Mouse (Mus musculus): ENCODE measurements around the gene Bach2. TPM values are rescaled to one million over a fixed set of nuclear protein-coding genes. Genes with fewer than 3 reads are reported as not detected.

Bach2 gene
- polyA plus RNA-seq, 1 experiment from 2014 or later: 4.8 TPM

DNA sequence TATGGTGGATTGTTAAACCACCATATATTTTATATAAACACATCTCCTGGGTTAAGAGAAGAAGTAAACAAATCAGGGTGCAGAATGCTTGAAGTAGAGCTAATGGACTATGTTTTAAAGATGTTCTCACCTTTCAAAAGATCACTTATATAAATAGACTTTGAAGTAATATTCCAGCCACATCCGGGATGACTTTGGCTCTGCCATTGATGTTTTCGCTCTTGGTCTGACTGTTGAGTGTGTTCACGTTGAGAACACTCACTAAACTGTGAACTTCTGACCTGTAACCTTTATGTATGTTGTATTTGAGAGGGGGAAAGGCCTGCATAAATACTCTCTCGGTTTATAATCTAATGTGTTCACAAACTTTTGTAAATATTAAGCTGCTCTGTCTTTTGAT lies 20.2 kb upstream of the Bach2 start:
- Histone ChIP-seq H3K4me3 (ENCODE audit: low read depth, low read length) (no peak overlapping the region), H3K9me3 (ENCODE audit: control insufficient read depth, low read length) (no peaks in the 10 kb centered on the region), H3K4me2 (no peak overlapping the region), H3K27me3 (replicated peaks; ENCODE audit: control insufficient read depth, insufficient read depth, low read length) (no peaks in the 10 kb centered on the region; the same call in 1 of the 2 replicates), H3K4me1 (replicated peaks; ENCODE audit: control insufficient read depth, insufficient read depth, low read length) (no peaks in the 10 kb centered on the region), H3K27ac (ENCODE audit: low read depth, low read length) (no peak overlapping the region), H3K36me3 (ENCODE audit: control insufficient read depth, insufficient read depth, low read length) (no peaks in the 10 kb centered on the region), H3K9ac (ENCODE audit: low read depth, low read length) (no peak overlapping the region)
- no peak for ATAC-seq (replicated peaks; ENCODE audit: low FRiP score)
- no peak for DNase-seq (ENCODE audit: low spot score)
- WGBS: 74% methylated on average over 4 of the region's 4 CpGs

- no peaks in the 10 kb centered on the region for H3K36me3 ChIP-seq (ENCODE audit: control insufficient read depth, insufficient read depth, low read length)
- H3K27ac ChIP-seq (ENCODE audit: low read depth, low read length): no peak overlapping the region
- no peaks in the 10 kb centered on the region for H3K9me3 ChIP-seq (ENCODE audit: control insufficient read depth, low read length)
- WGBS: 67% methylated on average over 10 of the region's 10 CpGs
- ATAC-seq (replicated peaks; ENCODE audit: low FRiP score) (no peak), DNase-seq (ENCODE audit: low spot score) (no peak)
- no peaks in the 10 kb centered on the region; the same call in 1 of the 2 replicates for H3K27me3 ChIP-seq (replicated peaks; ENCODE audit: control insufficient read depth, insufficient read depth, low read length)
- H3K9ac ChIP-seq (ENCODE audit: low read depth, low read length): no peak overlapping the region
- no peaks in the 10 kb centered on the region for H3K4me1 ChIP-seq (replicated peaks; ENCODE audit: control insufficient read depth, insufficient read depth, low read length)
- no peak overlapping the region for H3K4me2 ChIP-seq
- H3K4me3 ChIP-seq (ENCODE audit: low read depth, low read length): no peak overlapping the region
Observed at GRCm38 (mm10) chr4:32219428-32220128, 19.0 kb upstream of the Bach2 start.

DNA sequence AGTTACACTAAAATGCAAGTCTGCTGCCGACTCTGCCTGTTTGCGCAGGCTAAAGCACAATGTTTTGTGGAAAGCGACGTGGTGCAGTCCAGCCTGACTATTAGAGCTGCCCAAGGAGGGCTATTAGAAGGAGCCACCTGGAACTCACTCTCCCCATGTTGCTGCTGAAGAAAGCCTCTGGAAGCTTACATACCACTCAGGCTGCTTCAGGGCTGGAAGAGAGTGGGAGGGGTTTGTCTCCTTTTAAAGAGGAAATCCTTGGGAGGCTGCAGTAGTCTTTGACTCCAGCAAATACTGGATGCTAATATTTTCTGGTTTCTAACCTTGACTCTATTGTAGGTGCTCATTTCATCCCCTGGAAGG lies 18.5 kb upstream of the Bach2 start:
- H3K27ac ChIP-seq (ENCODE audit: low read depth, low read length): no peak overlapping the region
- no peaks in the 10 kb centered on the region for H3K9me3 ChIP-seq (ENCODE audit: control insufficient read depth, low read length)

GRCm38 (mm10) chr4:32220961-32221360 lies 17.6 kb upstream of the Bach2 start:
- no peak for DNase-seq (ENCODE audit: low spot score)
- Histone ChIP-seq H3K4me1 (replicated peaks; ENCODE audit: control insufficient read depth, insufficient read depth, low read length) (no peaks in the 10 kb centered on the region), H3K9ac (ENCODE audit: low read depth, low read length) (no peak overlapping the region), H3K27me3 (replicated peaks; ENCODE audit: control insufficient read depth, insufficient read depth, low read length) (no peaks in the 10 kb centered on the region; the same call in none of the 2 replicates), H3K27ac (ENCODE audit: low read depth, low read length) (no peak overlapping the region), H3K36me3 (ENCODE audit: control insufficient read depth, insufficient read depth, low read length) (no peaks in the 10 kb centered on the region), H3K9me3 (ENCODE audit: control insufficient read depth, low read length) (no peaks in the 10 kb centered on the region), H3K4me2 (no peak overlapping the region), H3K4me3 (ENCODE audit: low read depth, low read length) (no peak overlapping the region)
- WGBS: 68% methylated on average over 6 of the region's 6 CpGs
- ATAC-seq (replicated peaks; ENCODE audit: low FRiP score): no peak

More for the DNA sequence above, 18.5 kb upstream of the Bach2 start:
- no peaks in the 10 kb centered on the region for H3K36me3 ChIP-seq (ENCODE audit: control insufficient read depth, insufficient read depth, low read length)
- ATAC-seq (replicated peaks; ENCODE audit: low FRiP score): no peak
- no peaks in the 10 kb centered on the region for H3K4me1 ChIP-seq (replicated peaks; ENCODE audit: control insufficient read depth, insufficient read depth, low read length)
- H3K4me3 ChIP-seq (ENCODE audit: low read depth, low read length): no peak overlapping the region
- no peak for DNase-seq (ENCODE audit: low spot score)
- no peaks in the 10 kb centered on the region; the same call in 1 of the 2 replicates for H3K27me3 ChIP-seq (replicated peaks; ENCODE audit: control insufficient read depth, insufficient read depth, low read length)
- H3K4me2 ChIP-seq: no peak overlapping the region
- no peak overlapping the region for H3K9ac ChIP-seq (ENCODE audit: low read depth, low read length)
- 76% methylated on average over 4 of the region's 4 CpGs for WGBS

- ATAC-seq (replicated peaks; ENCODE audit: low FRiP score): no peak
Observed at GRCm38 (mm10) chr4:32223563-32223962, 15.0 kb upstream of the Bach2 start.

GRCm38 (mm10) chr4:32225191-32225590 lies 13.4 kb upstream of the Bach2 start:
- 90% methylated on average over 2 of the region's 2 CpGs for WGBS
- DNase-seq (ENCODE audit: low spot score) (no peak), ATAC-seq (replicated peaks; ENCODE audit: low FRiP score) (no peak)
- Histone ChIP-seq H3K9ac (ENCODE audit: low read depth, low read length) (no peak overlapping the region), H3K27me3 (replicated peaks; ENCODE audit: control insufficient read depth, insufficient read depth, low read length) (no peaks in the 10 kb centered on the region; the same call in none of the 2 replicates), H3K9me3 (ENCODE audit: control insufficient read depth, low read length) (no peaks in the 10 kb centered on the region), H3K4me3 (ENCODE audit: low read depth, low read length) (no peak overlapping the region), H3K4me1 (replicated peaks; ENCODE audit: control insufficient read depth, insufficient read depth, low read length) (no peaks in the 10 kb centered on the region), H3K36me3 (ENCODE audit: control insufficient read depth, insufficient read depth, low read length) (no peaks in the 10 kb centered on the region), H3K27ac (ENCODE audit: low read depth, low read length) (no peak overlapping the region), H3K4me2 (no peak overlapping the region)

More at GRCm38 (mm10) chr4:32223563-32223962, 15.0 kb upstream of the Bach2 start:
- H3K27ac ChIP-seq (ENCODE audit: low read depth, low read length): no peak overlapping the region
- no peaks in the 10 kb centered on the region for H3K4me1 ChIP-seq (replicated peaks; ENCODE audit: control insufficient read depth, insufficient read depth, low read length)
- H3K9me3 ChIP-seq (ENCODE audit: control insufficient read depth, low read length): no peaks in the 10 kb centered on the region
- no peaks in the 10 kb centered on the region for H3K36me3 ChIP-seq (ENCODE audit: control insufficient read depth, insufficient read depth, low read length)
- no peak overlapping the region for H3K4me2 ChIP-seq
- no peaks in the 10 kb centered on the region; the same call in none of the 2 replicates for H3K27me3 ChIP-seq (replicated peaks; ENCODE audit: control insufficient read depth, insufficient read depth, low read length)
- no peak for DNase-seq (ENCODE audit: low spot score)
- no peak overlapping the region for H3K9ac ChIP-seq (ENCODE audit: low read depth, low read length)
- no peak overlapping the region for H3K4me3 ChIP-seq (ENCODE audit: low read depth, low read length)

DNA sequence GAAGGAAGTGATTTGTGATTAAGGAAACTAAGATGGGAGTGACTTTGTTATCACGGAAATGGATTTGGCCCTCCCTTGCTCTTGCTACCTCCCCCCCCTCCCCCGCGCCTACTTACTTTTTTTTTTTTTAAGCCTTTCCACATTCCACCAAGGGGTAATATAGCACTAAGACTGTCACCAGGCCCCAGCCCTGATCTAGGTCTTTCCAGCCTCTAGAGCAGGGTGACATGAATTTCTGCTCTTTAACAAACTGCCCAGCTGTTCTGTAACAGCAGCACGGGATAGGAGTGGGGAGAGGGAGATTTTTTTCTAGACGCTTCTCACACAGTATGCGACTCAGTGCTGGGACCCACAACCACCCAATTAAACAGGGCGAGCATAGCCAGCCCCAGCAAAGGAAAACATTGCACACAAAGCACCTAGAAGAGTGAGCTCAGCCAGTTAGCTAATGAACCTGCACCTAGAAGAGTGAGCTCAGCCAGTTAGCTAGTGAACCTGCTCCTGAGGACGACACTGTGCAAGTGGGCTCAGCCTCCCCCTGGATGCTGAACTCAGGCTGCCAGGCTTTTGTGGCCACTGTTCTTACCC lies 10.5 kb upstream of the Bach2 start:
- Histone ChIP-seq H3K4me2 (no peak overlapping the region), H3K4me1 (replicated peaks; ENCODE audit: control insufficient read depth, insufficient read depth, low read length) (no peaks in the 10 kb centered on the region), H3K9ac (ENCODE audit: low read depth, low read length) (no peak overlapping the region), H3K27me3 (replicated peaks; ENCODE audit: control insufficient read depth, insufficient read depth, low read length) (no peaks in the 10 kb centered on the region; the same call in 1 of the 2 replicates), H3K9me3 (ENCODE audit: control insufficient read depth, low read length) (no peaks in the 10 kb centered on the region), H3K4me3 (ENCODE audit: low read depth, low read length) (no peak overlapping the region), H3K27ac (ENCODE audit: low read depth, low read length) (no peak overlapping the region), H3K36me3 (ENCODE audit: control insufficient read depth, insufficient read depth, low read length) (no peaks in the 10 kb centered on the region)
- ATAC-seq (replicated peaks; ENCODE audit: low FRiP score): no peak
- no peak for DNase-seq (ENCODE audit: low spot score)
- 56% methylated on average over 8 of the region's 8 CpGs for WGBS

- DNase-seq (ENCODE audit: low spot score): no peak
- Histone ChIP-seq H3K4me2 (no peak overlapping the region), H3K9ac (ENCODE audit: low read depth, low read length) (no peak overlapping the region), H3K27ac (ENCODE audit: low read depth, low read length) (no peak overlapping the region), H3K4me1 (replicated peaks; ENCODE audit: control insufficient read depth, insufficient read depth, low read length) (no peaks in the 10 kb centered on the region), H3K27me3 (replicated peaks; ENCODE audit: control insufficient read depth, insufficient read depth, low read length) (no peaks in the 10 kb centered on the region; the same call in 1 of the 2 replicates), H3K9me3 (ENCODE audit: control insufficient read depth, low read length) (no peaks in the 10 kb centered on the region), H3K4me3 (ENCODE audit: low read depth, low read length) (no peak overlapping the region), H3K36me3 (ENCODE audit: control insufficient read depth, insufficient read depth, low read length) (no peaks in the 10 kb centered on the region)
- ATAC-seq (replicated peaks; ENCODE audit: low FRiP score): no peak
- 78% methylated on average over 10 of the region's 10 CpGs for WGBS
Observed at GRCm38 (mm10) chr4:32229266-32229665, 9.3 kb upstream of the Bach2 start.

All from liver, embryonic 11.5 days (tissue).